Mouse (Mus musculus) megakaryocyte, embryonic 14.5 days (primary cell): Measurements from ENCODE around the gene Clca2.

Experiments
- FLI1 ChIP-seq: IDR thresholded peaks from 2 replicates; pipeline ENCODE4 v1.6.1; 2012; ENCODE audit warnings: low read length, inconsistent platforms, mixed read lengths
- GATA1 ChIP-seq: IDR thresholded peaks from 3 replicates; pipeline ENCODE4 v1.6.1; 2012; ENCODE audit warnings: mixed read lengths, low read length, inconsistent platforms, borderline replicate concordance

DNA sequence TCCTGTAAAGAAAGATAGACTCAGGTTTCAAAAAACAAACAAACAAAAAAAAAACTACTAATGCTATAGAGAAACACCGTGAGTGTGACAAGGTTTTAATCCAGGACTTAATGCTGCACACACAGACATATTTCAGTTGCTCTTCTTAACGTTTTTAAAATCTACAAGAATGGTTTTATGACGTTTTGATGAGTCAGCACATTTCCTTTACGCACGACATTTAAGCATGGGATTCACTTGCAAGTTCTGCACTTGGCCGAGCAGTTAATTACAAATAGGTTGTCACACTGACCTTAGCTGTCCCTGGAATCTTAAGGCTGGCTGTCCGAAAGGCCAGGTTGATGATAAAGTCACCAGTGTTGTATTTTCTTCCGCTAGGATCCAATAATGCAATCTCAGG is 18.3 kb downstream of the Clca2 start:
- TF ChIP-seq GATA1, result no peak
- no peak for TF ChIP-seq FLI1
